Mouse (Mus musculus) erythroblast, embryonic 14.5 days (primary cell): ENCODE results near the gene Thsd1.

ENCODE experiments used
- GATA1 ChIP-seq: IDR thresholded peaks from 2 replicates; pipeline ENCODE4 v1.6.1; 2012; ENCODE audit warnings: low read length, inconsistent platforms, mixed read lengths
- TAL1 ChIP-seq: IDR thresholded peaks from 3 replicates; pipeline ENCODE4 v1.6.1; 2012; ENCODE audit warnings: low read length, inconsistent platforms, mixed read lengths

- TF ChIP-seq TAL1 (no peak), GATA1 (no peak)
Measured at GRCm38 (mm10) chr8:22228621-22229020, 1.5 kb downstream of the Thsd1 start.
